Mouse (Mus musculus): ENCODE measurements at regions not wholly inside any gene's neighbourhood (a gene's known extent, or its start where the extent isn't known, plus 50 kb on each side); places are given as distances from the start of the nearest gene placed in this dataset.

DNA sequence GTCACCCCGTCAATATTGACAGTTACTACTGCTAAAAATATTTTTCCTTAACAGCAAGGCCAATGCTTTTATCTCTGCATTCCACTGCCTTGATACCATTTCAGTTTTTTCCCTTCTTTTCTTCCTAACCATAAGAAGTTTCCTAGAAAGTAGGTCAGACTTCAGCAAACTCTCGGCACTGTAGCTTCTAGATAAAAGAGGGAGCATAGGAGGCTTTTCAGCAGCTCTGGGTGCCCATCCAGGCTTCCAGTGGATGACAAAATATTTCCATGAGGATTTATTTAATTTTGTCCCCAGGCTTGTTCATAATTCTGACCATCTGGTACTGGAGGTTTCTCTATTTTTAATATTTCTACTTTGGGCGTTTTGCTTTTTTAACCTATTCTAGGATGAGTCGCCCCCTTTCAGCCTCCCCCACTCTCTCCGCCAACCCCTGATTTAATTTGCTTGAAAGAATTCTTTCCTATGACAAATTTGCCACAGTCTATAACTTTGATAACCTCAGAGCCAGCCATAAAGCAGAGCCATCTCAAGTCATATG lies 59.0 kb upstream of the AI593442 start:
- Histone ChIP-seq H3K4me1 (ENCODE audit: insufficient read depth, low read length) (no peaks in the 10 kb centered on the region), H3K27ac (ENCODE audit: low read depth, low read length) (no peak overlapping the region), H3K4me3 (ENCODE audit: low read depth, low read length) (no peak overlapping the region), H3K9me3 (ENCODE audit: low read length) (no peaks in the 10 kb centered on the region), H3K36me3 (ENCODE audit: insufficient read depth, low read length) (no peaks in the 10 kb centered on the region), H3K9ac (replicated peaks; ENCODE audit: low read length, poor library complexity, severe bottlenecking) (no peak overlapping the region), H3K27me3 (ENCODE audit: insufficient read depth, low read length) (no peaks in the 10 kb centered on the region), H3K4me2 (ENCODE audit: low read depth, low read length, poor library complexity, severe bottlenecking) (no peak overlapping the region)
- TF ChIP-seq CTCF (IDR thresholded peaks at IDR 0.05), result no peak
- WGBS, result 79% methylated on average over 5 of the region's 5 CpGs
- no peak for DNase-seq (ENCODE audit: low spot score)
- no peak for ATAC-seq (ENCODE audit: low FRiP score)
